Mouse (Mus musculus) hematopoietic multipotent progenitor cell, adult 10-12 weeks (in vitro differentiated cells): Measurements from ENCODE around the gene Clcn1. TPM values are rescaled to one million over a fixed set of nuclear protein-coding genes. Genes with fewer than 3 reads are reported as not detected.

Source experiments
- polyA plus RNA-seq: library from polyadenylated mRNA; stranded (reverse); fragments of >175 nt; gene quantifications from 2 replicates; pipeline ENCODE4 v1.2.3, GENCODE M21; 2012; ENCODE audit warnings: low replicate concordance

The Clcn1 gene
- 0.17 TPM in 1 of 2 replicates, not detected in the other for polyA plus RNA-seq

GRCm38 (mm10) chr6:42286448-42286847, at the start of gene Clcn1:
Gene Clcn1, plus strand, starts transcription at chr6:42286685.

GRCm38 (mm10) chr6:42245711-42246353, 40.7 kb upstream of the Clcn1 start, which contains the start of gene Gstk1:
Gene Gstk1, plus strand, starts transcription at chr6:42245935.

GRCm38 (mm10) chr6:42261524-42262170, 24.8 kb upstream of the Clcn1 start, which contains the start of gene Tmem139:
Gene Tmem139, plus strand, starts transcription at chr6:42261970.

DNA sequence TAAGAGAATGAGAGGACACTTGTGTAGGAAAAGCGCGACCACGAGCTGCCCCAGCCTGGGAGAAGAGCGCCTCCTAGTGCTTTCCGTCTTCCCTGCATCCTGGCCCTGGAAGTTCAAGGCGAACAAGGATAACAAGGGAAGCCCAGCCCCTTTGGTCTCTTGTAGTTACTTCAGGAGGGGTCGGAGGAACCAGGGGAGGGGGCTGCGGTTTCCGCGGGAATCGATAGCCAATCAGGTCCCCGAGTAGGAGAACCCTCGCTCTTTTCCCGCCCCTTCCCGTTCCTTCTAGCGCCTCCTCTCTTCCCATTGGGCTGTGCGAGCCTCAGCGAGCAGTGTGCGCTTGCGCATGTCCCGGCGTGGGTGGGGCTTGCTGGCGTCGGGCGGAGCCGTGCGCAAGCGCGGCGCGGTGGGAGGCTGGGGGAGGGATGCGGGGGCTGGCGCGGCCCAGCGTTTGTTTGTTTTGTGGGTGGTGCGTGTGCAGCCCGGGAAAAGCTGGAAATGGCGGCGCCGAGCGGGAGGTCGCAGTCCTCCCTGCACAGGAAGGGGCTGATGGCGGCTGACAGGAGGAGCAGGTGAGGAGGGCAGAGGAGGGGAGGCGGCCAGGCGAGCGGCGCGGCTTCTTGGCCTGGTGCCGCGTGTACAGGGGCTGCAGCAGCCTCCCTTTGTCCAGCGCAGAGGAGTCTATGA, 21.7 kb upstream of the Clcn1 start, which contains the start of gene Casp2:
Gene Casp2, plus strand, starts transcription at position 360 of the 687 bp plus-strand sequence.

DNA sequence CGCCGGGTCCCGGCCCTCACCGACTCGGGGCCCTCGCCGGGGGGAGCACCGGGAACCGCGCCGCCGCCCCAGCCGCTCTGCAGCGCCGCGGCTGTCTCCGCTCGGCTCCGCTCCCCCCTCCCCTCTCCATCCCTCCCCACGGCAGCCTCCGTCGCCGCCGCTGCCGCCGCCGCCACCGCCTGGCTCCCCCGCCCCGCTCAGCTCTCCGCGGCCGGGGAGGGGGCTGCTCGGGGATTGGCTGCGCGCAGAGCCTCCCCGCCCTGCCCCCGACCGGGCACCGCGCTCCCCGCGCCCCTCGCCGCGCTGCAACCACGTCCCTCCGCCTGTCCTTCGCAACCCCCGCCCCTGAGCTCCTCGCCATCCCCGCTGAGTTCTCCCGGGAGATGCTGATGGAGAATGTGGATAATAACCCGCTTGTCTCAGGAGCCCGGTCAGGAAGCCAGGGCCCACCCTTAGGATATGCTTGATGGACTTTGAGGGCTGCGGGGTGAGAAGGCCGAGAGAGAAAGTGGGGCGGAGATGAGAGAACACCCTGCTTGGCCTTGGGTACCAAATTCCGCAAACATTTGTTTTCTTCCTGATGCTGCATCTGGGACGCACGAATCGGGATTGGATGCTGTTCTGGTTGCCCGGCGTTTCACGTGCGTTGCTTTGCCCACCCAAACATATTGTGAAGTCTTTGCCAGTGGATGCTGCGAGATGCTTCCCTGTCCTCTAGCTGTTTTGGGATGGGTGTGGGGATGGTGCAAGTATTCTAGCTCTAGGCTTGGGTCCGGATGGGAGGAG, 38.2 kb downstream of the Clcn1 start, which contains the start of gene Fam131b:
Gene Fam131b, minus strand, starts transcription at position 162 of the 786 bp plus-strand sequence.

GRCm38 (mm10) chr6:42349426-42350020, 63.0 kb downstream of the Clcn1 start, which contains the start of gene Zyx:
Gene Zyx, plus strand, starts transcription at chr6:42349630.

Other genes starting within 250 kb of the Clcn1 start
- not detected in 2 replicates for gene Sva, start 248.3 kb upstream of the Clcn1 start, polyA plus RNA-seq
- not detected in 2 replicates for gene Tas2r139, start 145.7 kb upstream of the Clcn1 start, polyA plus RNA-seq
- not detected in 2 replicates for gene Tas2r144, start 71.4 kb upstream of the Clcn1 start, polyA plus RNA-seq
- 1.2 and 1.4 TPM in 2 replicates for gene Gstk1, start 40.8 kb upstream of the Clcn1 start, polyA plus RNA-seq
- gene Tmem139, start 24.7 kb upstream of the Clcn1 start, polyA plus RNA-seq, result not detected in 2 replicates
- 6.6 and 6.8 TPM in 2 replicates for gene Casp2, start 21.7 kb upstream of the Clcn1 start, polyA plus RNA-seq
- 0.03 and 0.10 TPM in 2 replicates for gene Fam131b, start 38.0 kb downstream of the Clcn1 start, polyA plus RNA-seq
- 993 and 3,641 TPM in 2 replicates for gene Zyx, start 62.9 kb downstream of the Clcn1 start, polyA plus RNA-seq
- gene Epha1, start 86.6 kb downstream of the Clcn1 start, polyA plus RNA-seq, result 0.04 TPM in 1 of 2 replicates, not detected in the other
- gene Tas2r143, start 113.6 kb downstream of the Clcn1 start, polyA plus RNA-seq, result not detected in 2 replicates
- gene Tas2r135, start 118.7 kb downstream of the Clcn1 start, polyA plus RNA-seq, result not detected in 2 replicates
- not detected in 2 replicates for gene Tas2r126, start 147.8 kb downstream of the Clcn1 start, polyA plus RNA-seq
- gene Olfr458, start 178.5 kb downstream of the Clcn1 start, polyA plus RNA-seq, result not detected in 2 replicates
- gene Olfr457, start 189.7 kb downstream of the Clcn1 start, polyA plus RNA-seq, result not detected in 2 replicates
- gene Olfr456, start 200.5 kb downstream of the Clcn1 start, polyA plus RNA-seq, result not detected in 2 replicates